Mouse (Mus musculus) T-helper 17 cell (primary cell): ENCODE results near the gene Tbc1d10c.
"Not testable (repeated sequence)": the region's sequence is repeated elsewhere in the genome, so short reads cannot be mapped to it uniquely, and the experiment has no call there.

Experiments
- in situ Hi-C, 2 experiments: fragments of 300-600 bp; cut with MboI, MseI; formaldehyde crosslinking; loops; 1 replicate in 1 of 2; 2 replicates in 1 of 2; pipeline ENCODE4 v1.15.1; 2025; ENCODE audit warnings: high pct_unique_total_duplicates in 2 of 2

The Tbc1d10c gene

GRCm38 (mm10) chr19:4146366-4147021 lies 44.6 kb downstream of the Tbc1d10c start:
- in situ Hi-C loops: no loop called here

- in situ Hi-C loops: no loop called here
Observed at GRCm38 (mm10) chr19:4145936-4146335, 45.1 kb downstream of the Tbc1d10c start.

- in situ Hi-C loops: no loop called here
Observed at GRCm38 (mm10) chr19:4144550-4145498, 46.3 kb downstream of the Tbc1d10c start.

GRCm38 (mm10) chr19:4143759-4144268 lies 47.3 kb downstream of the Tbc1d10c start, which contains the start of gene Cabp4:
Gene Cabp4, minus strand, starts transcription at chr19:4144033.
- in situ Hi-C loops: no loop called here

- in situ Hi-C loops: no loop called here
Observed at GRCm38 (mm10) chr19:4142416-4143173, 48.5 kb downstream of the Tbc1d10c start.

- in situ Hi-C loops: no loop called here
Observed at GRCm38 (mm10) chr19:4140147-4140546, 50.9 kb downstream of the Tbc1d10c start.

GRCm38 (mm10) chr19:4139446-4139845 lies 51.6 kb downstream of the Tbc1d10c start, which contains the start of gene Gpr152:
Gene Gpr152, plus strand, starts transcription at chr19:4139787.
- in situ Hi-C loops: no loop called here

- in situ Hi-C loops: no loop called here
Observed at GRCm38 (mm10) chr19:4137913-4138312, 53.2 kb downstream of the Tbc1d10c start.

GRCm38 (mm10) chr19:4136463-4136862 lies 54.6 kb downstream of the Tbc1d10c start:
- in situ Hi-C loops: no loop called here

GRCm38 (mm10) chr19:4135963-4136345 lies 55.1 kb downstream of the Tbc1d10c start:
- in situ Hi-C loops: not testable (repeated sequence)

GRCm38 (mm10) chr19:4135229-4135962 lies 55.7 kb downstream of the Tbc1d10c start:
- in situ Hi-C loops: not testable (repeated sequence)

GRCm38 (mm10) chr19:4134354-4134753 lies 56.7 kb downstream of the Tbc1d10c start:
- in situ Hi-C loops: no loop called here
